8 mouse cellular contexts compared by ENCODE assay signal in genomic region chr17:17295037-17295436, GRCm38 (mm10).
DNase-seq lines count a peak whose midpoint lies in the region; ATAC-seq lines count a peak whose summit lies in the region.
"Not testable (repeated sequence)": the region's sequence is repeated elsewhere in the genome, so short reads cannot be mapped to it uniquely, and the experiment has no call there.

No protein-coding gene starts in this region.

- H3K9ac ChIP-seq in embryonic facial prominence, embryonic 12.5 days; forebrain, embryonic 16.5 days (replicated peaks; ENCODE audit: low read depth, low read length); hindbrain, embryonic 11.5 days (ENCODE audit: low read depth, low read length); kidney, embryonic 15.5 days; neural tube, embryonic 12.5 days: not testable (repeated sequence)
- H3K9ac ChIP-seq in liver, embryonic 12.5 days: peak overlapping the region; percentile 63

- not testable (repeated sequence) for H3K9me3 ChIP-seq in embryonic facial prominence, embryonic 12.5 days; forebrain, embryonic 16.5 days (ENCODE audit: control insufficient read depth, low read length); hindbrain, embryonic 11.5 days (ENCODE audit: control insufficient read depth, low read length); kidney, embryonic 15.5 days (replicated peaks); liver, embryonic 12.5 days (replicated peaks); neural tube, embryonic 12.5 days

- H3K36me3 ChIP-seq in embryonic facial prominence, embryonic 12.5 days; forebrain, embryonic 16.5 days (ENCODE audit: control insufficient read depth, insufficient read depth); hindbrain, embryonic 11.5 days (ENCODE audit: control insufficient read depth, insufficient read depth, low read length); kidney, embryonic 15.5 days; liver, embryonic 12.5 days; neural tube, embryonic 12.5 days: not testable (repeated sequence)

- peak overlapping the region; percentile 46 for H3K4me3 ChIP-seq in embryonic facial prominence, embryonic 12.5 days
- H3K4me3 ChIP-seq in forebrain, embryonic 16.5 days (replicated peaks; ENCODE audit: low read length); hindbrain, embryonic 11.5 days (ENCODE audit: low read depth, low read length); neural tube, embryonic 12.5 days: not testable (repeated sequence)
- H3K4me3 ChIP-seq in kidney, embryonic 15.5 days (replicated peaks): peak overlapping the region; percentile 57
- H3K4me3 ChIP-seq in liver, embryonic 12.5 days: peak overlapping the region; percentile 64

- H3K4me1 ChIP-seq in embryonic facial prominence, embryonic 12.5 days; forebrain, embryonic 16.5 days (replicated peaks; ENCODE audit: control insufficient read depth, insufficient read depth, low read length); hindbrain, embryonic 11.5 days (replicated peaks; ENCODE audit: control insufficient read depth, insufficient read depth, low read length); kidney, embryonic 15.5 days; liver, embryonic 12.5 days; neural tube, embryonic 12.5 days: not testable (repeated sequence)

- H3K4me2 ChIP-seq in embryonic facial prominence, embryonic 12.5 days (replicated peaks): peak overlapping the region; percentile 47
- H3K4me2 ChIP-seq in forebrain, embryonic 16.5 days (ENCODE audit: low read length): peak overlapping the region; percentile 39; the same call in 1 of the 2 replicates
- H3K4me2 ChIP-seq in hindbrain, embryonic 11.5 days (replicated peaks; ENCODE audit: low read depth, low read length): not testable (repeated sequence)
- H3K4me2 ChIP-seq in kidney, embryonic 15.5 days: peak overlapping the region; percentile 50
- peak overlapping the region; percentile 66 for H3K4me2 ChIP-seq in liver, embryonic 12.5 days
- H3K4me2 ChIP-seq in neural tube, embryonic 12.5 days (replicated peaks): peak overlapping the region; percentile 52

- WGBS in embryonic facial prominence, embryonic 12.5 days: 5% methylated on average over 1 of the region's 1 CpGs
- 5% methylated on average over 1 of the region's 1 CpGs for WGBS in forebrain, embryonic 16.5 days
- WGBS in hindbrain, embryonic 11.5 days: 5% methylated on average over 1 of the region's 1 CpGs
- WGBS in kidney, embryonic 15.5 days: 2% methylated on average over 1 of the region's 1 CpGs
- WGBS in liver, embryonic 12.5 days (ENCODE audit: insufficient replicate concordance): 2% methylated on average over 1 of the region's 1 CpGs
- 6% methylated on average over 1 of the region's 1 CpGs for WGBS in neural tube, embryonic 12.5 days

- DNase-seq in 416B (ENCODE audit: low read depth): peak; percentile 35
- DNase-seq in hindbrain, embryonic 11.5 days (ENCODE audit: low spot score): not testable (repeated sequence)

- not testable (repeated sequence) for H3K27me3 ChIP-seq in embryonic facial prominence, embryonic 12.5 days; forebrain, embryonic 16.5 days (replicated peaks; ENCODE audit: control insufficient read depth, insufficient read depth, low read length); hindbrain, embryonic 11.5 days (ENCODE audit: control insufficient read depth, insufficient read depth, low read length); kidney, embryonic 15.5 days; liver, embryonic 12.5 days (replicated peaks); neural tube, embryonic 12.5 days (replicated peaks)

- ATAC-seq in embryonic facial prominence, embryonic 12.5 days (ENCODE audit: insufficient number of reproducible peaks, insufficient read depth, low FRiP score, low TSS enrichment); forebrain, embryonic 16.5 days; kidney, embryonic 15.5 days (replicated peaks; ENCODE audit: low FRiP score); liver, embryonic 12.5 days: not testable (repeated sequence)
- 0 out of 2 replicates have a peak, but pooled peaks have one; percentile 20 for ATAC-seq in hindbrain, embryonic 11.5 days (ENCODE audit: low FRiP score)
- ATAC-seq in megakaryocyte progenitor cell, adult 5-6 weeks (replicated peaks; ENCODE audit: poor library complexity): peak; percentile 54
- ATAC-seq in neural tube, embryonic 12.5 days (ENCODE audit: low FRiP score, low read depth): 0 out of 2 replicates have a peak, but pooled peaks have one; percentile 42

- H3K27ac ChIP-seq in embryonic facial prominence, embryonic 12.5 days; forebrain, embryonic 16.5 days (ENCODE audit: low read length); hindbrain, embryonic 11.5 days (ENCODE audit: low read depth, low read length); kidney, embryonic 15.5 days; liver, embryonic 12.5 days; neural tube, embryonic 12.5 days: not testable (repeated sequence)
